Mouse (Mus musculus): Measurements from ENCODE around the gene Ppp4r4. TPM values are rescaled to one million over a fixed set of nuclear protein-coding genes. Genes with fewer than 3 reads are reported as not detected.

Gene Ppp4r4
- polyA plus RNA-seq, 1 experiment from 2014 or later: 2.2 TPM

- WGBS: 71% methylated on average over 8 of the region's 8 CpGs
- Histone ChIP-seq H3K27me3 (ENCODE audit: control insufficient read depth, insufficient read depth, low read depth, low read length) (no peaks in the 10 kb centered on the region), H3K4me2 (ENCODE audit: low read depth, low read length) (no peak overlapping the region), H3K9ac (ENCODE audit: low read length) (no peak overlapping the region), H3K36me3 (ENCODE audit: control insufficient read depth, insufficient read depth, low read length) (no peaks in the 10 kb centered on the region), H3K4me3 (ENCODE audit: low read length) (no peak overlapping the region), H3K4me1 (replicated peaks; ENCODE audit: control insufficient read depth, insufficient read depth, low read length) (no peaks in the 10 kb centered on the region), H3K27ac (ENCODE audit: low read length) (no peak overlapping the region), H3K9me3 (ENCODE audit: control insufficient read depth, low read length) (no peaks in the 10 kb centered on the region)
- ATAC-seq (ENCODE audit: low read depth): no peak
Measured at GRCm38 (mm10) chr12:103583771-103584170, 51.7 kb downstream of the Ppp4r4 start.

GRCm38 (mm10) chr12:103598411-103598810 is 66.3 kb downstream of the Ppp4r4 start:
- 6% methylated on average over 2 of the region's 2 CpGs for WGBS
- Histone ChIP-seq H3K9me3 (ENCODE audit: control insufficient read depth, low read length) (no peaks in the 10 kb centered on the region), H3K4me3 (ENCODE audit: low read length) (no peak overlapping the region), H3K27ac (ENCODE audit: low read length) (no peak overlapping the region), H3K9ac (ENCODE audit: low read length) (no peak overlapping the region), H3K4me2 (ENCODE audit: low read depth, low read length) (no peak overlapping the region), H3K36me3 (ENCODE audit: control insufficient read depth, insufficient read depth, low read length) (no peaks in the 10 kb centered on the region), H3K4me1 (replicated peaks; ENCODE audit: control insufficient read depth, insufficient read depth, low read length) (no peaks in the 10 kb centered on the region; the same call in 1 of the 2 replicates), H3K27me3 (ENCODE audit: control insufficient read depth, insufficient read depth, low read depth, low read length) (no peaks in the 10 kb centered on the region)
- no peak for ATAC-seq (ENCODE audit: low read depth)

DNA sequence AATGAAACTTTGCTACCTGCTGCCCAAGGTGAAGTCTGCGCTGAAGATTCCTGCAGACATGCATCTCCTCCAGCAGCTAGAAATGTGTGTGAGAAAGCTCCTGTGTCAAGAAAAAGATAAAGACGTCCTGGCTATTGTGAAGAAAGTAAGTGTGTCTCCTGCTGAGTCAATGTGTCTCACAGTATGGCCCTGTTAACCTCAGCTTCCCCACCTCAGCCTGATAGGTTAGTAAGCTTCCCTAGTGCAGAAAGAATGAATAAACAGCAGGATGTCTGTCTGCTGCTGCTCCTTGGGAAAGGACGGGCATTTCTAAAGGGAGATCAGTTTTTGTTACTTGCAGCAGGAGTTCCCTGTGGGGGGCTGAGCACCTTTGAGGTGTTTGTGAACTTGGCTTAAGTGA is 68.3 kb downstream of the Ppp4r4 start:
- H3K9ac ChIP-seq (ENCODE audit: low read length): no peak overlapping the region
- 34% methylated on average over 3 of the region's 3 CpGs for WGBS
- H3K4me3 ChIP-seq (ENCODE audit: low read length): no peak overlapping the region
- no peak for ATAC-seq (ENCODE audit: low read depth)
- H3K27ac ChIP-seq (ENCODE audit: low read length): no peak overlapping the region
- no peak overlapping the region for H3K4me2 ChIP-seq (ENCODE audit: low read depth, low read length)
- no peaks in the 10 kb centered on the region for H3K9me3 ChIP-seq (ENCODE audit: control insufficient read depth, low read length)
- H3K4me1 ChIP-seq (replicated peaks; ENCODE audit: control insufficient read depth, insufficient read depth, low read length): no peaks in the 10 kb centered on the region; the same call in 1 of the 2 replicates
- no peaks in the 10 kb centered on the region for H3K36me3 ChIP-seq (ENCODE audit: control insufficient read depth, insufficient read depth, low read length)
- no peaks in the 10 kb centered on the region for H3K27me3 ChIP-seq (ENCODE audit: control insufficient read depth, insufficient read depth, low read depth, low read length)

GRCm38 (mm10) chr12:103601839-103602238 is 69.8 kb downstream of the Ppp4r4 start:
- ATAC-seq (ENCODE audit: low read depth): no peak
- H3K4me3 ChIP-seq (ENCODE audit: low read length): no peak overlapping the region
- no peaks in the 10 kb centered on the region for H3K36me3 ChIP-seq (ENCODE audit: control insufficient read depth, insufficient read depth, low read length)
- H3K4me1 ChIP-seq (replicated peaks; ENCODE audit: control insufficient read depth, insufficient read depth, low read length): no peaks in the 10 kb centered on the region; the same call in 1 of the 2 replicates
- no peaks in the 10 kb centered on the region for H3K27me3 ChIP-seq (ENCODE audit: control insufficient read depth, insufficient read depth, low read depth, low read length)
- no peak overlapping the region for H3K27ac ChIP-seq (ENCODE audit: low read length)
- H3K9me3 ChIP-seq (ENCODE audit: control insufficient read depth, low read length): no peaks in the 10 kb centered on the region
- H3K9ac ChIP-seq (ENCODE audit: low read length): no peak overlapping the region
- 77% methylated on average over 3 of the region's 3 CpGs for WGBS
- no peak overlapping the region for H3K4me2 ChIP-seq (ENCODE audit: low read depth, low read length)

- Histone ChIP-seq H3K36me3 (ENCODE audit: control insufficient read depth, insufficient read depth, low read length) (no peaks in the 10 kb centered on the region), H3K27me3 (ENCODE audit: control insufficient read depth, insufficient read depth, low read depth, low read length) (no peaks in the 10 kb centered on the region), H3K4me3 (ENCODE audit: low read length) (no peak overlapping the region), H3K4me2 (ENCODE audit: low read depth, low read length) (no peak overlapping the region), H3K9me3 (ENCODE audit: control insufficient read depth, low read length) (no peaks in the 10 kb centered on the region), H3K4me1 (replicated peaks; ENCODE audit: control insufficient read depth, insufficient read depth, low read length) (no peaks in the 10 kb centered on the region), H3K9ac (ENCODE audit: low read length) (no peak overlapping the region), H3K27ac (ENCODE audit: low read length) (no peak overlapping the region)
- WGBS: 62% methylated on average over 1 of the region's 1 CpGs
- ATAC-seq (ENCODE audit: low read depth): no peak
Measured at GRCm38 (mm10) chr12:103615141-103615540, 83.1 kb downstream of the Ppp4r4 start.

DNA sequence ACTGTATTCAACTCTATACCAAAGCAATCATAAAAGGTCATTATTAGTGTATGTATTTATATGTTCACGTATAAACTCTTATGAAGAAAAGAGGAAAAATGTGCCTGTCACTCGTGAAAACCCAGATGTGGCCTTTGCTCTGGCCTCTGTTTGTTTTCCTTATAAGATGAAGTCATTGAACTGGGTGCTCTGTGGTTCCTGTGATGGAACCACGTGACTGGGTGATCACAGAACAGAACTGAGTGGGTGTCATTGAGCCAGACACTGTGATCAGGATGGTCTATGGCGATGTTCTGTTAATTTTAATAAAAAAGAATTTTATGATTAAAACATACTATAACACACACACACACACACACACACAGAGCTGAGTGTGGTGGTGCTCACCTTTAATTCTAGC is 83.7 kb downstream of the Ppp4r4 start:
- Histone ChIP-seq H3K9me3 (ENCODE audit: control insufficient read depth, low read length) (no peaks in the 10 kb centered on the region), H3K4me1 (replicated peaks; ENCODE audit: control insufficient read depth, insufficient read depth, low read length) (no peaks in the 10 kb centered on the region)

DNA sequence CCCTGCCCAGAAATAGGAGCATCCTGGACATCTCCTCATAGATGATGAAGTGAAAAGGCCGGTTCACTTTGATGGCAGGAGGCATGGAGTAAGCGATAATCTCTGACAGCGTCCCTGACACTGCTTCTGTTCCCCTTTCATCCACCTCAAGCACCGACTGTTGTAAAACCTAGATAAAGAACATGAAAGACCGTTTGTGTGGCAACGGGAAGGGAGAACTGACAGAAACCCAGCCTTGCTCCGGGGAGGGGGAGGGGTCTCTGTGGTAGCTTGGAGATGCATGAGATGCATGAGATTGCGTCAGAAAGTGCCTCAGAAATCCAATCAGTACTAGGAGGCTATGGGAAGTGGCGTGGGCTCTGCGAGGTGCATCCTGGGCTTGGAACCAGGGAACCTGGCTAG is 84.8 kb downstream of the Ppp4r4 start:
- H3K36me3 ChIP-seq (ENCODE audit: control insufficient read depth, insufficient read depth, low read length): no peaks in the 10 kb centered on the region
- H3K27ac ChIP-seq (ENCODE audit: low read length): no peak overlapping the region
- H3K9me3 ChIP-seq (ENCODE audit: control insufficient read depth, low read length): no peaks in the 10 kb centered on the region
- H3K9ac ChIP-seq (ENCODE audit: low read length): no peak overlapping the region
- 57% methylated on average over 10 of the region's 10 CpGs for WGBS
- H3K4me2 ChIP-seq (ENCODE audit: low read depth, low read length): no peak overlapping the region
- H3K4me1 ChIP-seq (replicated peaks; ENCODE audit: control insufficient read depth, insufficient read depth, low read length): no peaks in the 10 kb centered on the region
- ATAC-seq (ENCODE audit: low read depth): no peak
- H3K4me3 ChIP-seq (ENCODE audit: low read length): no peak overlapping the region
- no peaks in the 10 kb centered on the region for H3K27me3 ChIP-seq (ENCODE audit: control insufficient read depth, insufficient read depth, low read depth, low read length)

More for the DNA sequence above, 83.7 kb downstream of the Ppp4r4 start:
- 64% methylated on average over 4 of the region's 4 CpGs for WGBS
- Histone ChIP-seq H3K36me3 (ENCODE audit: control insufficient read depth, insufficient read depth, low read length) (no peaks in the 10 kb centered on the region), H3K27ac (ENCODE audit: low read length) (no peak overlapping the region), H3K9ac (ENCODE audit: low read length) (no peak overlapping the region), H3K4me2 (ENCODE audit: low read depth, low read length) (no peak overlapping the region), H3K4me3 (ENCODE audit: low read length) (no peak overlapping the region), H3K27me3 (ENCODE audit: control insufficient read depth, insufficient read depth, low read depth, low read length) (no peaks in the 10 kb centered on the region)
- no peak for ATAC-seq (ENCODE audit: low read depth)

DNA sequence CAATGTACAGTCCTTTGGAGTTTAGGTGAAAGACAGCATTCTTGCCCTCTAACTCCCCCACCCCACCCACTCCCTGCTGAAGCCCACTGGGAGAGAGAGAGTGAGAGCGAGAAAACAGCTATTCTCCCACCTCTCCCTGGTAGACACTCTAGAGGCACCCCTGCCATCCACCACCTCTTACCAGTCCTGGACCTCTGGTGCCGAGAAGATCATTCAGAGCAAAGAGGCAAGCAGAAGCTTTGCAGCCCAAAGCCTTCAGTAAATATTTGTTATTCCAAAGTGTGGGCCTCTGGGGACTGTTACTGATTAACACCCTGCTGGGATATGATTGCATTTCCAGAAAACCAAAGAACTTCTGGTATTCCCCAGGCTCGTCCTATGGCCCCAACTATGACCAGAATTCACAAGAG is 99.1 kb downstream of the Ppp4r4 start, which contains the start of gene Serpina10:
Gene Serpina10, minus strand, starts transcription at position 242 of the 410 bp plus-strand sequence.
- no peak within 1 kb of the TSS for H3K27ac ChIP-seq (ENCODE audit: low read length)
- H3K9me3 ChIP-seq (ENCODE audit: control insufficient read depth, low read length): no peaks in the 10 kb centered on the region
- H3K4me3 ChIP-seq (ENCODE audit: low read length): no peak within 1 kb of the TSS
- no peaks in the 10 kb centered on the region for H3K4me1 ChIP-seq (replicated peaks; ENCODE audit: control insufficient read depth, insufficient read depth, low read length)
- H3K9ac ChIP-seq (ENCODE audit: low read length): no peak within 1 kb of the TSS
- 42% methylated on average over 3 of the region's 3 CpGs for WGBS
- no peaks in the 10 kb centered on the region for H3K27me3 ChIP-seq (ENCODE audit: control insufficient read depth, insufficient read depth, low read depth, low read length)
- no peaks in the 10 kb centered on the region for H3K36me3 ChIP-seq (ENCODE audit: control insufficient read depth, insufficient read depth, low read length)
- no peak within 1 kb of the TSS for H3K4me2 ChIP-seq (ENCODE audit: low read depth, low read length)
- ATAC-seq (ENCODE audit: low read depth): no peak

GRCm38 (mm10) chr12:103634430-103634829 is 102.3 kb downstream of the Ppp4r4 start:
- H3K27me3 ChIP-seq (ENCODE audit: control insufficient read depth, insufficient read depth, low read depth, low read length): no peaks in the 10 kb centered on the region
- whole genome bisulfite sequencing: 82% methylated on average over 2 of the region's 2 CpGs
- H3K4me2 ChIP-seq (ENCODE audit: low read depth, low read length): no peak overlapping the region
- H3K4me3 ChIP-seq (ENCODE audit: low read length): no peak overlapping the region
- no peaks in the 10 kb centered on the region for H3K4me1 ChIP-seq (replicated peaks; ENCODE audit: control insufficient read depth, insufficient read depth, low read length)
- no peaks in the 10 kb centered on the region for H3K36me3 ChIP-seq (ENCODE audit: control insufficient read depth, insufficient read depth, low read length)
- no peak overlapping the region for H3K9ac ChIP-seq (ENCODE audit: low read length)
- no peaks in the 10 kb centered on the region for H3K9me3 ChIP-seq (ENCODE audit: control insufficient read depth, low read length)
- ATAC-seq (ENCODE audit: low read depth): no peak
- H3K27ac ChIP-seq (ENCODE audit: low read length): no peak overlapping the region

DNA sequence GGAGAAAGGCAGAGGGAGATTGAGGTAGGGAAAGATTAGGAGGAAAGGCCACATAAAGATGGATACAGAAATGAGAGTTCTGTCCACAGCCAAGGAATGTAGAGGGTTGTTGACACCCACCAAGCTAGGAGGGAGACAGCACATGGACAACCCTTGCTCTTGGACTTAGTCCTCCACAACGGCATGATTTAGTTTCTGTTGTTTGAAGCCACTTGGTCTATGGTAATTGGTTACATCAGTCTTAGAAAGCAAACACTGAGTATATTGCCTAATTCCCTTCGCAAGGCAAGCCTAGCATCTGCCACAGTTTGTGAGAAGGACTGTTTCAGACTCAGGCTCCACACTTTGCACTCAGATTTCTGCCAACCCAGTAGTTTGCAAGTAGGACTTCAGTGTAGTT is 103.8 kb downstream of the Ppp4r4 start:
- Histone ChIP-seq H3K9ac (ENCODE audit: low read length) (no peak overlapping the region), H3K4me3 (ENCODE audit: low read length) (no peak overlapping the region), H3K4me1 (replicated peaks; ENCODE audit: control insufficient read depth, insufficient read depth, low read length) (no peaks in the 10 kb centered on the region), H3K36me3 (ENCODE audit: control insufficient read depth, insufficient read depth, low read length) (no peaks in the 10 kb centered on the region), H3K4me2 (ENCODE audit: low read depth, low read length) (no peak overlapping the region), H3K27ac (ENCODE audit: low read length) (no peak overlapping the region), H3K9me3 (ENCODE audit: control insufficient read depth, low read length) (no peaks in the 10 kb centered on the region), H3K27me3 (ENCODE audit: control insufficient read depth, insufficient read depth, low read depth, low read length) (no peaks in the 10 kb centered on the region)
- no peak for ATAC-seq (ENCODE audit: low read depth)
- 76% methylated on average over 2 of the region's 2 CpGs for WGBS
